8 mouse cellular contexts compared by ENCODE assay signal in genomic region chr5:122280827-122281462, GRCm38 (mm10). TPM values are rescaled to one million over a fixed set of nuclear protein-coding genes. Genes with fewer than 3 reads are reported as not detected.
DNase-seq lines count a peak whose midpoint lies in the region; ATAC-seq and TF ChIP-seq lines count a peak whose summit lies in the region.

No protein-coding gene starts in this region.

- H3K27me3 ChIP-seq in cerebellum, adult 2 months (ENCODE audit: control insufficient read depth, insufficient read depth, low read length) = no peaks in the 10 kb centered on the region

- WGBS in cerebellum, adult 2 months = 27% methylated on average over 19 of the region's 19 CpGs

- no peak for TF ChIP-seq POLR2A in cerebellum, adult 2 months (IDR thresholded peaks at IDR 0.05; ENCODE audit: borderline replicate concordance, insufficient read depth, low read length)

- H3K27ac ChIP-seq in layer of hippocampus, adult 2 months = no peak overlapping the region
- no peak overlapping the region for H3K27ac ChIP-seq in cerebellum, adult 2 months (ENCODE audit: insufficient read depth, low read length)

- peaks cover 5% of the 10 kb centered on the region; the same call in 1 of the 2 replicates for H3K4me1 ChIP-seq in cerebellum, adult 2 months (ENCODE audit: control insufficient read depth, insufficient read depth, low read length)

- ATAC-seq in megakaryocyte progenitor cell, adult 5-6 weeks (replicated peaks; ENCODE audit: poor library complexity) = peak; percentile 4; the same call in 1 of the 2 replicates
- ATAC-seq in frontal cortex, adult (ENCODE audit: low TSS enrichment) = no peak

- no peak for TF ChIP-seq CTCF in layer of hippocampus, adult 2 months (conservative IDR thresholded peaks at IDR 0.05)
- TF ChIP-seq CTCF in cerebellum, adult 2 months (IDR thresholded peaks at IDR 0.05; ENCODE audit: borderline replicate concordance, insufficient read depth, low read depth, low read length) = no peak

- no peak for DNase-seq in layer of hippocampus, adult 2 months (ENCODE audit: low spot score in 2 of 2)
- DNase-seq in layer of hippocampus, adult 9-11 months = no peak
- DNase-seq in gastrocnemius, postnatal 25 days = peak; percentile 73
- DNase-seq in kidney, postnatal 25 days = peak; percentile 69 to 88
- DNase-seq in layer of hippocampus, adult 9-10 months (ENCODE audit: low spot score) = no peak
- DNase-seq in cerebellum, adult 2 months = no peak

- H3K4me3 ChIP-seq in layer of hippocampus, adult 2 months = peak overlapping the region; percentile 14; the same call in 1 of the 2 replicates
- no peak overlapping the region for H3K4me3 ChIP-seq in cerebellum, adult 2 months (replicated peaks; ENCODE audit: insufficient read depth, low read depth, low read length)

RNA-seq across cellular contexts. Expression of gene Pptc7, which starts 3.2 kb away (rescaled TPM):
- 10 to 100 TPM; 39.8 to 41.1 TPM for total RNA-seq in layer of hippocampus, adult 2 months (2021)
- total RNA-seq in gastrocnemius, postnatal 25 days (2021) = 10 to 100 TPM; 78.9 to 87.0 TPM
- 13.5 and 13.9 TPM in 2 replicates for total RNA-seq in megakaryocyte progenitor cell, adult 5-6 weeks (2015)
- total RNA-seq in megakaryocyte progenitor cell, adult 5-6 weeks (2017) = 13.7 and 16.7 TPM in 2 replicates
- 46.4 and 48.4 TPM in 2 replicates for polyA plus RNA-seq in cerebellum, adult 2 months (2012; rRNA removed)

RNA-seq across cellular contexts. Expression of gene Tctn1, which starts 16.7 kb away (rescaled TPM):
- 10 to 100 TPM; 15.2 TPM for total RNA-seq in layer of hippocampus, adult 2 months (2021)
- 1 to 10 TPM; 1.9 to 2.2 TPM for total RNA-seq in gastrocnemius, postnatal 25 days (2021)
- total RNA-seq in megakaryocyte progenitor cell, adult 5-6 weeks (2015) = 5.1 and 6.5 TPM in 2 replicates
- total RNA-seq in megakaryocyte progenitor cell, adult 5-6 weeks (2017) = 3.7 and 5.1 TPM in 2 replicates
- 28.6 and 29.2 TPM in 2 replicates for polyA plus RNA-seq in cerebellum, adult 2 months (2012; rRNA removed)

Comparison
In these comparisons a context has a peak if more than half of its experiments do, and no peak if none do; other contexts are left out.
1. DNase-seq: peak in gastrocnemius, postnatal 25 days (single experiment) and kidney, postnatal 25 days (2 of 2); none in layer of hippocampus, adult 2 months (0 of 2), layer of hippocampus, adult 9-11 months (single experiment), layer of hippocampus, adult 9-10 months (single experiment) and cerebellum, adult 2 months (0 of 2).